Mouse (Mus musculus): ENCODE measurements around the gene Vars.

- TF ChIP-seq EP300 (IDR thresholded peaks at IDR 0.05): no peak
- no peak for TF ChIP-seq CTCF (IDR thresholded peaks at IDR 0.05)
Observed at GRCm38 (mm10) chr17:35027277-35028068, 26.7 kb downstream of the Vars start, which contains the start of gene Sapcd1.

Measured in lung, postnatal 0 days (tissue).